Mouse (Mus musculus) megakaryocyte-erythroid progenitor cell, adult 5-6 weeks (primary cell): ENCODE results near the gene Aldh1l1. TPM values are rescaled to one million over a fixed set of nuclear protein-coding genes. Genes with fewer than 3 reads are reported as not detected.

Source experiments
- ATAC-seq: replicated peaks from 2 replicates; pipeline ENCODE4 v1.8.0; 2016; ENCODE audit warnings: mild to moderate bottlenecking, inconsistent platforms; ENCODE audit not compliant: severe bottlenecking, poor library complexity, low FRiP score, low TSS enrichment
- total RNA-seq, 2 experiments: library from RNA; stranded (forward) in 1 of 2; stranded (reverse) in 1 of 2; fragments of 200-1000, 215-1000 nt in 1 of 2; fragments of >200 nt in 1 of 2; fragmentation: Nextera tagmentation in 1 of 2; gene quantifications; 2 replicates each; pipeline ENCODE4 v1.2.3; 2014 to 2017

The Aldh1l1 gene
- total RNA-seq (2014; fragmentation: Nextera tagmentation) (3.2 and 4.1 TPM in 2 replicates), total RNA-seq (2017) (4.3 and 5.3 TPM in 2 replicates)

DNA sequence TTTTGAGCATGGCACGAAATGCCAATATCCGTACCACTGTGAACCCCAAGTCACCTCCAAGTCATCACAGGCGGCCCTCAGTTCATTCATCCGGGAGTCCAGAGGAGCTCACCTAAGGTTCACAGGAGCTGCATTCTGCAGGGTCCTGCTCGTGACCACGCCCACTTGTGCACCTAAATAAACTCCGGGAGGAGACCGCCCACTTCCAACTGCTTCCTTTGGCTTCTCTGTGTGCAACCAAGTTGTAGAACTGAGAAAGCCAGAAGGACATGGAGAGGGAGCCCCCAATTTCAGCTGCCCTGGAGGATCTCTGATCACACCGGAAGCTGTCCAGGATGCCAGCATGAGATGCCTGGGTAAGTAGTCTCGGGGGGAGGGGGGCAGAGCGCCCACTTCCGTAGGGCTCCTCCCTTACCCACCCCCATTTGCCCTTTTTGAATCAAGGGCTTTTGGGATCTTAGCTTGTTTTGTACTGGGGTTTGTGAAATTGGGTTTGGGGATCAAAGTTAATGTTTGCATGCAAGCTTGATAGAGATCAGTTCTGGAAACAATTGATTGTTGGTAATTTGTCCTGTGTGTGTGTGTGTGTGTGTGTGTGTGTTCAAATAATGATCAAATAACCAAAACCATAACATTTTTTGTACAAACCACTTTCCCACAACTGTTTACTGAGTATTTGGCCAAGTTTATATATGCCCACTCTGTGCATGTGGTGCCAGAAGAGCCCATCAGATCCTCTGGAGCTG, at the start of gene Aldh1l1:
Gene Aldh1l1, plus strand, starts transcription at position 252 of the 746 bp plus-strand sequence.
- ATAC-seq = no peak

DNA sequence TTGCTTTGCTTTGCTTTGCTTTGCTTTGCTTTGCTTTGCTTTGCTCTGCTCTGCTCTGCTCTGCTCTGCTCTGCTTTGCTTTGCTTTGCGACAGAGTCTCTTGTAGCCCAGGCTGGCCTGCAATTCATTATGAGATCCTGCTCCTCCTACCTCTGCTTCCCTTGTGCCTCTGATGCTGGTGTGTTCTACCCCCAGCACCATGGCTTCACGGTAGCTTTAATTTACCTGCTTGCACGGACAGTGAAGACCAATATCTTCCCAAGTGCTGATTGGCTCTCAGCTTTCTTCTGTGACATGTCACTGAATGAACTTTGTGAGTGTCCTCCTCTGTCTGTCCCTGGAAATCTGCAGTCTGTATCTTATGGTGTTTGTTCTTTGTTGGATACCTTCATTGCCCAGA, 49.2 kb upstream of the Aldh1l1 start:
- ATAC-seq = no peak

DNA sequence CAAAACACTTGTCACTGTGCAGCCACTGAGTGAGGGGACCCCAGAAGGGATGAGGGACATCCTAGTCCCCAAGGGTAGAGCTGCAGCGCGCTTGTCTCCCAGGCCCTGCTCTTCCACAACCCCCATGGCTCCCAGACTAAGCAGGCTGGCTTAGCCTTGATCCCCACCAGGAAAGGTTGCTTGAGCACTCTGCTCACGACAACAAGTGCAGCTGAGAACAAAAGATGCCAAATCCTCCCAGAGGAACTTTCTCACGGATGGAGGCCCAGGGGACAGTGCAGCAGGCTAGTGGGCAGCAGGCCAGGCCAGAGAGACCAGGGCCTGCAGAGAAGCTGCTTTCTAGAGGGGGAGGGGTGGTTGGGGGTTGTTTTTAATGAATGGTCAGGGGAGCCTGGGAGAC, 39.3 kb upstream of the Aldh1l1 start:
- no peak for ATAC-seq

DNA sequence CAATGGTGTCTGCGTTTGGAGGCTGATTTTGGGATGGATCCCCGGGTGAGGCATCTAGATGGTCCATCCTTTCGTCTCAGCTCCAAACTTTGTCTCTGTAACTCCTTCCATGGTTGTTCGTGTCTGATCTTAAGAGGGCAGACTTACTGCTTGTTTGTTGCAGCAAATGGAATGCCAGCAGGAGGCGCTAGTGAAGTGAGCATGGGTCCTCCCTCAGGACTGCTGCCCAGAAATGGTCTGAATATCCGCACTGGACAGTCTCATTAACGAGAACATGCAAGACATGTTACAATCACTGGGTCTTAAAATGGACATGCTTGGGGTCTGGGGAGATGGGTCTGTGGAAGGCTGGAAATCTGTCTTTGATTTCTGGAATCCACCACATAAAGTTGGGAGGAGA, 36.0 kb upstream of the Aldh1l1 start:
- ATAC-seq = no peak

DNA sequence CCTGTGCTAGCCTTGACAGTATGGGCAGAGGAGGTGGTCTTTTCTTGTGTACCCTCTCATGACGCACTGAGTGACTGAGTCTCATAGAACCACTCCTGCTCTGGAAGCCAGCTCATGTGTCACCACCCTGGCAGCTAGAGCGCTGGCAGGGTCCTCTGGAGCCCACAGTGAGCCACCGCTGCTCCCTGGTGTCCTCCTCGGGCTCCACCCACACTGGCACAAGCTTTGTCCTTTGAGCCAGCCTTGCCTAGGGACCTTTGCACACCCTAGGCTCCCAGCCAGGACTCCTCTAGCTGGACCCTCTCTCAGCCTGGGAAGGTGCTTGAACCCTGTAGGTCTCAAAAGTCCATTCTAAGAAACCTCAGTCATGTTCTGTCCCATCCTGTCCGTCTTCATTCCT, 35.5 kb upstream of the Aldh1l1 start:
- ATAC-seq = no peak

DNA sequence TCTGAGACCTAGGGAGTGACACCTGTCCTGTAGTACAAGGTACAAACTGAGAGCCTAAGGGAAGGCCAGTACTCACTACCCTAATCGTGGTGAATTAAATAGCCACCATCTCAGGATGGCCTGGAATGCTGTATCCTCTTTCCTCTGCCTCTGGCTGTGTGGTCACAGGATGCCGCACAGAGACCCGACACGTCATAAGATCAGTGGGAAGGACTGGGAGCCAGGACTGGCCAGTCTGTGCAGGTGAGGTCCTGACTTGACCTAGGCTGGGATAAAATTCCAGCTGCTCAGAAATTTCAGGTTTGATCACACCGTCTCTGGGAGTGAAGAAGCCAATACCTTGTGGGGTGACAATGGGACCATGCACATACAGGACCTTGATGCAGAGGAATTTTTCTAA, 34.7 kb upstream of the Aldh1l1 start:
- ATAC-seq = no peak

DNA sequence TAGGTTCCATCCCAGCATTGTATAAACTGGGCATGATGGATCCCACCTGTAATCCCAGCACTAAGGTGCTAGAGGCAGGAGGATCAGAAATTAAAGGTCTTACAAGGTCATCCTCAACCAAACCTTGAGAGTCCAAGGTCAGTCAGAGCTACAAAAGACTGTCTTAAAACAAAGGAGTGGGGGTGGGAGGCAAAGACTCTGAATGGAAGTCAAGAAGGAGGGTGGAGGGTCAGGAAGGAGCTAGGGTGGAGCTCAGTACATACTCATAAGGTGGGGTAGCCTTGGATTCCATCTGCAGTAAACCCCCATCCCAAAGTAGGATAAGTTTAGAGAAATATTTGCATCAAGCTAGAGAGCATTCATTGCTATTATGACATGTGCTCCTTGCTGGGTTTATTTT, 33.6 kb upstream of the Aldh1l1 start:
- ATAC-seq = no peak

DNA sequence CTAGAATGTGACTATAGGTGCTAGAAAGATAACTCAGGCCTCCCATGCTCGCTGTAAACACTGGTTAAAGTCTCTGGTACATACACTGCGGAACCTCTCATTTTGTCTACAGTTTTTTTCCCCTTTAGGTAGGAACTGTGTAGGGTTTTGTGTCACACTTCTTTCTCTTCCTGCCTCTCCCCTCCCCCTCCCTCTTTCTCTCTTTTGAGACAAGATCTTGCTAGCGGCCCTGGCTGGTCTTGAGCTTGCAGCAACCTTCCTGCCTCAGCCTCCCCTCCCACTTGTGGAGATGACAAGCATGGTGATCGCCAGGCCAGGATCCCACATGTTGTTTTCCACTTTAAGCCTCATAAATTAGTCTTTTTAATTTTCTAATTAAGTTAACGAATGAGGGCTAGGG, 32.5 kb upstream of the Aldh1l1 start:
- no peak for ATAC-seq

DNA sequence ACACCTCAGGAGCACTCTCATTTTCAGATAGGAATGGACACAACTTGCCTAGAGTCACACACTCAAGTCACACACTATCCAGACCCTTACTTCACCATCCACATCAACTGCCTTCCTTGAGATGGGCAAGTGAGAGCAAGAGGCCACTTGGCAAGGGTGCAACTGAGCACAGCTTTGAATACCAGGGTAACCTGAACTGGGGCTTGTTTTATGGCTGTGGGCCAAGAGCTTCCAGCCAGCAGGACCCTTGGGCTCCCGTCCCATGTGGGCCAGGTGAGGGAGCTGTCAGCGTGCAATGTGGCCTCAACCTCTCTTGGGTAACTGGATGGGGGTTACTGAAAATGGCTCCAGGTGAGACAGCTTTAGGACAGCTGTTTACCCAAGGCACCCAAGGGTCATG, 28.8 kb upstream of the Aldh1l1 start:
- no peak for ATAC-seq

DNA sequence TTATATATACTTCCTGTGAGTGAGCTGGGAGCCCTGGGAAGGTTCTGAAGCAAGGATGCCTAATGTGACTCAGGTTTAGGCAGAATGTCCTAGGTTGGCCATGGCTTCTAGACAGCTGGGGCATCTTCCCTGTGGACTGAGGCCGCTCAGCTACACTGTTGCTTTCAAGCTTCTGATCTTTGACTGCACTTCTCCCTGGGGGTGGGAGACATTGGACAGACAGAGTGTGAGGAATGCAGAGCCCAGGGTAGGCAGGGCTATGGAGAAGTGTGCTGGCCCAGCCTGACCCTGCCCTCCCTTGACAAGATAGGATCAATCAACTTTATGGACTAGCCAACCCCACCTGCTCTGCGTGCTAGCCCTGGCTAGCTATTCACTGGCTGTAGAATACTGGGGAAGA, 25.0 kb upstream of the Aldh1l1 start:
- ATAC-seq = no peak

DNA sequence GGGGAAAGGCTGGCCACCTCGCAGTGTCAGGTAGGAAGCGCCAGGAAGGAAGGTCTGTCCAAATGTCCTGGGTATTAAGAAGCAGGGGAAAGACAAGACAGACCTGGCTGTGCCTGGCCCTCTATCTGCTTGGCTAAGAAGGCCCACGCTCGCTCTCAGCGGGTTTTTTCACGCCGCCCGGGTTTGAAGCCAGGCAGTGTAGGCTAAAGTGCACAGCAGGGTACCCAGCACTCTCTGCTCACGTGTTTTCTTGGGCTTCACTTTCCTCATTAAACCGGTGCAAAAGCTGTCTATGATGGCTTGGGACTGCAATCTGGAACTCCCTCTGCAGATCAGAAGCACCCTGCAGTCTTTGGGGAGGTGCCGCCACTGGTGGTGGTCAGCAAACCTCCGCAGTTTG, 24.5 kb upstream of the Aldh1l1 start:
- no peak for ATAC-seq

DNA sequence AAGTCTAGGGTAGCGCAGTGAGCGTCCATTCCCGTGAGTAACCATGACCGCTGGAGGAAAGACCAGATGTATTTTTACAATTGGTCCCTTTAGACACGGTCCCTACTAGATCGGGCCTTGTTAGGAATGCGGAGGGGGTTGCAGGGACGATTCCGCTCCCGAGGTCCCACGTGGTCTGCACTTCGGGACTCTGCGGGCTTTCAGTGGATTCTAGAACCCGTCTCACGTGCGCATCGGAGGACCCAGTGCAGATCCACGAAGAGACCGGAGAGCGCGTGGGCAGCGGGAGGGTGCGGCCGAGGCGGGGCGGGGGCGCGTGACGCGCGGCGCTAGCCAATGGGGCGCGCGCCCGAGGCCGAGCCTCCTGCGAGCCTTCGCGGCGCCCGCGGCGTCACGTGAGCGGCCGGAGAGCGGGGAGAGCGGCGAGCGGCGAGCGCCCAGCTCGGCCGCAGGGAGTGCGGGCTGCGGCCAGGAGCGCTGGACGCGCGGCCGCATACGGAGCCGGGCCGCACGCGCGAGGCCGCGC, 24.0 kb upstream of the Aldh1l1 start, which contains the start of gene Klf15:
Gene Klf15, plus strand, starts transcription at position 396 of the 526 bp plus-strand sequence.
- ATAC-seq = no peak

DNA sequence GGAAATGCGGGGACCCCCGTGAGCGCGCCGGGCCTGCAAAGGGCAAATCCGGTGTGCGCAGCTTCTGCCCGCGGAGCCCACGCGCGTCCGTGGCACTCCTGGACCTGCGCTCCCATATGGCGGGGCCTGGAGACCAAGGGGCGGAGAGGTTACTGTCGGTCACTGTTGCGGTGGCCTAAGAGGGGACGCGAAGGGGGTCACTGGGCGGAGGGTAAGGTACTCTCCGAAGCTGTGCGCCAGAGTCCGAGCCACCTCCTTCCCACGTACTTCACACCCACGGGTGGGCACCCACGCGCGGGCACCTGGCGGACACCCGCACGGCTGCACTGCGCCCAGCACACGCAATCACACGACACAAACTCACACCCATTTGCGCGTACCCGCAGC, 23.4 kb upstream of the Aldh1l1 start:
- no peak for ATAC-seq

DNA sequence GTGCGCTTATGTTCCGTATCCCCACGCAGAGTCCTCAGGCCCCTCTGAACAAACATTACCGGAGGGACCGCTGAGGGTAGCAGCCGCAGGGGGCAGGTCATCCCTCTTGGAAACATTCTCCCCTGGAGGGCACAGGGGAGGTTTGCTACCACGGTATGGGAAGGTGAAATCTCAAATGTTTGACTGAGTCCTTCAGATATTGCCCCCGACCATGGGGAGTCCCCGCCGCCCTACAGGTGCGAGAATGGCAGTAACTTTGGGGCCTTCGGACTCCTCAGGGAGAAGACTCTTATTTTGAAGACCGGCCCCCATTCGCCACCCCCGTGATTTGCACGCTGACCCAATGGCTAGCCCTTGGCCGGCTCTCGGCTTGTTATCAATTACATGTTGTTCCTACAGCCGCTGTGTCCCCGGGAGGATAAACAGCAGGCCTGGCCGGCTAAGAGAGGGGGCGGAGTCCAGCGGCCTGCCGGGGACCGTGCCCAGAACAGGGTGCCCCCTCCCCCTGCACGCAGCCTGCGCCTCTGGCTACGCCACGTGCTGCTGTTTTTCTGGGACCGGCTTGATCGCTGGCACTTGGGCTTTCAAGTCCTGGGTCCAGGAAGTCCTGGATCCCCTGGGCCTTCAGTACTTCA, 22.9 kb upstream of the Aldh1l1 start:
- ATAC-seq = 0 out of 2 replicates have a peak, but pooled peaks have one; percentile 23

DNA sequence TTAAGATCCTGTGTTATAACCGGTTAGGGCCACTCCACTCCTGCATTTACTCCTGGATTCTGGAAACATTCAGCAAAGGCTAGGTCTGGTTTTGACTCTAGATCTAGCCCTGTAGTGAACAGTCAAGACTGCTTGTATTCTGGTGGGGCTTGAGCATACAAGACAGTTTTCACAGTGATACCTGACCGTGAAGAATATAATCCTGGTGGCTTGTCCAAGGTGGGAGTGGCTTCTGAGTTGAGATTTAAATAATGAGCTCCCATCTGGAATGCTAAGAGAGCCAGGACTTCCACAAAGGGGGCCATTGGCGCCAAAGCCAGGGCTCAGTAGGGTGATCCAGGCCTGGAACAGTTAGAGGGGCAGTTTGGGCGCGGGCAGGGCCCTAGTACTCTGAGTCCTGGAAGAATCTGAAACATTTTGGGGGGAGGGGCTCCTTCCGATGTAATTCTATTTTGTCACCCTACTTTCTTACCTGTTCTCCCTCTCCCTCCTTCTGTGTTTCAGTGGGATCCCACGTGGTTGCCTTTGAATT, 22.3 kb upstream of the Aldh1l1 start:
- no peak for ATAC-seq

DNA sequence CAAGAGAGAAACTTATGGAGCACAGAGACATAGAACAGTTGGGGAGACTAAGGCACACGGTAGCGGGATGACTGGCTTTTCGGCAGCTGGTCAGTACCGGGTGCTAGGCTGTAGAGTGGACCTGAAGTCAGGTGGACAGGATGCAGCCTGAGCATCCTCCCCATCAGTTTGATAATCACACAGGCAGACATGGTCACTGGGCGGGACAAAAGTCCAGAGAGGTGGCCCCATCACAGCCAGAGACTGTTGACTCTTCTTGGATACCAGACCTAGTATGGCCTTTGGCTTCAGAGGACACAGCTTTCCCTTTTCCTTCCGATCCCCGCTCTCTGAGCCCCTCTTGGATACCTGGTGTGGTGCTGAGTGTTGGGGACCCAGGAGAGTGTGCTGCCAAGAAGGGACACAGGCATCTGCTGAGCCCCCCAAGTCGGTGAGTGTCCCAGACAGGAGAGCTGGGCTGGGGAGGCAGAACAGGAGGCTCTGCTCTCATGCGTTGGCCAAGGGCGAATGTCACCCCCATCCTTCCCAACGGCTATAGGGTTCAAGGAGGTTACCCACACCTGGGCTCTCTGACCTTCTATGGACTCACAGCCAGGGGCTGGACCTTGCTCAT, 21.1 kb upstream of the Aldh1l1 start:
- no peak for ATAC-seq

DNA sequence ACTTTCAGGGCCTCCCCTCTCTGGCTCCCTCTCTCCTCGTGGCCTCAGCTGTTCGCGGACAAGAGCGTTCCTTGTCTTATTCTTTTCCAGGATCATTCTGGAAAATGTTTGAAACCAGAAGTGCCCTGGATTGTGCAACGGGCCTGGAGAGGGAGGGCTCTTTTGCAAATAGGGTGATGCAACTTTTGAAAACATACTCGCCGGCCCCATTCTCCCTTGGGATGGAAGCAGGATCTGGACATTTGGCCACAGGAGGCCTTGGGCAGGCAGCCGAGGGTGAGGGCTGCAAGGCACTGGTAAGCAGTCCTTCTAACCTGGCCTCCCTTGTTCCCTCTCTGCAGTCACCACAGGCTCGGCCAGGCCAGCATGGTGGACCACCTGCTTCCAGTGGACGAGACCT, 20.1 kb upstream of the Aldh1l1 start:
- ATAC-seq = no peak

DNA sequence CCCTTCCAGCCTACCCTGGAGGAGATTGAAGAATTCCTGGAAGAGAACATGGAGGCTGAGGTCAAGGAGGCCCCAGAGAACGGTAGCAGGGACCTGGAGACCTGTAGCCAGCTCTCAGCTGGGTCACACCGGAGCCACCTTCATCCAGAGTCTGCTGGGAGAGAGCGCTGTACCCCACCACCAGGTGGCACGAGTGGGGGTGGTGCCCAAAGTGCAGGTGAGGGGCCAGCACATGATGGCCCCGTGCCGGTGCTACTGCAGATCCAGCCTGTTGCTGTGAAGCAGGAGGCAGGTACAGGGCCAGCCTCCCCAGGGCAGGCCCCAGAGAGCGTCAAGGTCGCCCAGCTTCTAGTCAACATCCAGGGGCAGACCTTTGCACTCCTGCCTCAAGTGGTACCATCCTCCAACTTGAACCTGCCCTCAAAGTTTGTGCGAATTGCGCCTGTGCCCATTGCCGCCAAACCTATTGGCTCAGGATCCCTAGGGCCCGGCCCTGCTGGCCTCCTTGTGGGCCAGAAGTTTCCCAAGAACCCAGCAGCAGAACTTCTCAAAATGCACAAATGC, 19.3 kb upstream of the Aldh1l1 start:
- ATAC-seq = no peak

DNA sequence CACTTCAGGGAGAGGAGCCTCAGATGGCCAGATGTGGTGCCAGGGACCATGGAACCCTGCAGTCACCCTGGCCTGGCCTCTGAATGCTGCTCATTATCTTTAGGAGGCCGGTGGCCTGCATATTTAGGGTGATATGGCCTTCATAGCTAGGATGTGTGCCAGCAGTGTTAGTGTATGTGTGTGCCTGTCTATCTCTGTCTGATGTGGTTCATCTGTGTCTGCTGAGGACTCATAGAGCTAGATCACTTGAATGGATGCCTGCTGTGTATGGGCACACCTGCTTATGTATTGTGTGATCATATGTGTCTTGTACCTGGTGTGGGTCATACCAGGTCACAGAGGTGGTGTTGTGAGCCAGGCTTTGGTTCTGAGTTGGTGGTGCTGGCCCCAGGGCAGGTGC, 18.0 kb upstream of the Aldh1l1 start:
- ATAC-seq = no peak

DNA sequence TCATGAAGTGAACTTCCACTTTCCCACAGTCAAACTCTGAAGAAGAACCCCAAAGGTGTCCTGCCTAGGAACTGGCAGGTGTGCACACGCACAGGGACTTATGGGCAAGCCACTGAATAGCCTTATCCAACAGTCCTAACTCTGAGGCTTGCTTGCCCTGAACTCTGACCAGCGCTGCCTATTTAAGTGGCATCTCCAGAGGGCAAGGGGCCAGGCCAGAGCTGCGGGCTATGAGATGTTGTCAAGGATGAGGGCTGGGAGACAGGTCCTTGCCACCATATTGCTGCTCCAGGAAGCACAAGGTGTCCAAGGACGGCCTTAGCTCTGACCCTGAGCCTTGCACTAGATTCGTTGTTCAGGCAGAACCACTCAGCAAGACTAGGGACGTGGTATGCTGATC, 17.2 kb upstream of the Aldh1l1 start:
- no peak for ATAC-seq
